Mouse (Mus musculus) MEL (cell line): ENCODE results near the gene Btaf1.

Experiments
- CTCF ChIP-seq, 3 experiments: IDR thresholded peaks in 2 of 3; conservative IDR thresholded peaks in 1 of 3; 2 replicates each; pipeline ENCODE4 v1.5.1; 2011 to 2012; ENCODE audit warnings: low read length in 3 of 3, low read depth in 2 of 3, mild to moderate bottlenecking in 2 of 3, improper control_type of control experiment in 1 of 3, inconsistent platforms in 1 of 3, mixed read lengths in 1 of 3, moderate library complexity in 1 of 3; ENCODE audit not compliant: control insufficient read depth in 1 of 3, insufficient read depth in 1 of 3, poor library complexity in 1 of 3, severe bottlenecking in 1 of 3
- E2F4 ChIP-seq: IDR thresholded peaks from 2 replicates; pipeline ENCODE4 v1.6.1; 2011; ENCODE audit warnings: low read depth, low read length, improper control_type of control experiment, borderline replicate concordance
- POLR2AphosphoS2 ChIP-seq: IDR thresholded peaks from 2 replicates; pipeline ENCODE4 v1.6.1; 2011; ENCODE audit warnings: low read length, improper control_type of control experiment

- TF ChIP-seq POLR2AphosphoS2 (no peak), E2F4 (no peak), CTCF (IDR thresholded peaks at IDR 0.05 in 2 of 3, conservative IDR thresholded peaks at IDR 0.05 in 1 of 3; ENCODE audit: control insufficient read depth in 1 of 3, insufficient read depth in 1 of 3, low read depth in 2 of 3, low read length in 3 of 3, poor library complexity in 1 of 3, severe bottlenecking in 1 of 3) (peak in 1 of 3 experiments; percentile 73; a peak in 3 of 6 replicates)
These were observed 3.9 kb upstream of the Btaf1 start for GRCm38 (mm10) chr19:36922015-36922414.
